Mouse (Mus musculus) embryonic stem cell, embryonic (primary cell): ENCODE results near the gene Prkaa1.

Experiments
- CTCF ChIA-PET, 4 experiments: fragments of 300-600 bp in 2 of 4; fragments of 350-600 bp in 2 of 4; sonication (Branson Sonifier 250); formaldehyde crosslinking; loops; one replicate each; lab custom pipeline; 2022; ENCODE audit warnings: inconsistent platforms in 2 of 4; lab: Charles Lee
- POLR2A ChIA-PET, 4 experiments: fragments of 300-600 bp in 2 of 4; fragments of 350-600 bp in 2 of 4; sonication (Branson Sonifier 250); formaldehyde crosslinking; loops; one replicate each; lab custom pipeline; 2022; ENCODE audit warnings: antibody characterized with exemption in 4 of 4, inconsistent platforms in 1 of 4; lab: Charles Lee

Gene Prkaa1

DNA sequence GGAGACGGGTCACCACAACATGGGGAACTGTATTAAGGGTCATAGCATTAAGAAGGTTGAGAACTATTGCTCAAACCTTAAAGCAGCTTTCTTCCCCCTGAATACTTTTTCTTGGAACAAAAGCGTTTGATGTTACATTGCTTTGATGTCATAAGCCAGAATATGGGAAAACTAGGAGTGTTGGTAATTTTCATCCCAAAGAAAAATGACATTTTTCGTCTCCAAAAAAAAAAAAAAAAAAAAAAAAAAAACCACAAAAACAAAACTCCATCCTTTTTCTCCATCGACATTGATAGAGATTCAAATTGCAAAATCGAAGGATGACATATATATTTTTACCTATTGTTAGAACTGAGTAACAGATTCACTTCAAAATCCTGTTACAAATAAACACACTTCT lies 947 bp upstream of the Prkaa1 start:
- POLR2A ChIA-PET: interaction anchor here (0.6 to 12.6 kb wide), 20 partner anchors 8 to 61 kb away, joined by 3 to 326 read pairs (median 4); partner anchors contain the start of genes Rpl37 (in 2 of the 4) and Ttc33 (in 2 of the 4)
- CTCF ChIA-PET: interaction anchor here in 3 of 4 experiments (0.6 to 0.7 kb wide), 3 partner anchors 10 to 1092 kb away, joined by 3 to 4 read pairs (median 3); partner anchors contain the start of gene Rpl37 (in 1 of the 3)

DNA sequence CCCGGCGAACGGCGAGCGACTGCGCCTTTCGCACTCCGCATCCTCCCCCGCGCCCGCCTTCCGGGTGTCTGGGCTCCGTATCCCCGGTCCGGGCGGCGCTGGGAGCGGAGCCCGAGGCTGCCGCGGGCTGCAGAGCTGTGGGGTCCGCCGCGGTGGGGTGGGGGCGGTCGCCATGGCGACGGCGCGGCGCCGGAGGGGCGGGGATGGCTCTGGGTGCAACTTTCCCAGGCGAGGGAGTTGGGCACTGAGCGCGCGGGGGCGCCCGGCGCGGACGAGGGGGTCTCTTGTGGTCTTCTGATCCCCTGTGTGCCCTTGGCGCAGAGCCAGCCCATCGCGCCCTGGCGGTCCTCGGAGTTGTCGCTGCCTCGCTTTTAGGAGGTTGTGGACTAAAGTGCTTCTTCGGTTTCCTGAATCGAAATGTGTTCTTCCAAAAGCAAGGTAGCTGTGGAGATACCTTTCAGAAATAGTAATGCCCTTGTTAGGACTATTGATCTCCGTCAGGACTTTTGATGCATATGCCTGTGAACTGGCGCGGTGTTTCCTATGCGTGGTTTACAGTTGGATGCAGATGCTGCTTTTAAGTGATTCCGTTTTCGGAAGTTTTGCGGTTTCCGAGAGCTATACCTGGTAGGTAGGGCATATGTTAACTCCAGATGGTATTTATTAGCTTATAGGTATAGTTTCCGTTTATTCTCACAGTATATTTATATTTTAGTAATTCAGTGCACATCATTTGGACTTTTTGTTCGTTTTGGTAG lies 539 bp downstream of the Prkaa1 start:
- CTCF ChIA-PET: interaction anchor here in 2 of 4 experiments (0.6 kb wide), 2 partner anchors 10 to 92 kb away, joined by 3 read pairs; no protein-coding TSS in a partner anchor
- POLR2A ChIA-PET: interaction anchor here in 3 of 4 experiments (0.5 to 3.5 kb wide), 27 partner anchors 9 to 583 kb away, joined by 3 to 50 read pairs (median 6); partner anchors contain the start of genes Rpl37 (in 3 of the 3) and Ttc33 (in 2 of the 3)

DNA sequence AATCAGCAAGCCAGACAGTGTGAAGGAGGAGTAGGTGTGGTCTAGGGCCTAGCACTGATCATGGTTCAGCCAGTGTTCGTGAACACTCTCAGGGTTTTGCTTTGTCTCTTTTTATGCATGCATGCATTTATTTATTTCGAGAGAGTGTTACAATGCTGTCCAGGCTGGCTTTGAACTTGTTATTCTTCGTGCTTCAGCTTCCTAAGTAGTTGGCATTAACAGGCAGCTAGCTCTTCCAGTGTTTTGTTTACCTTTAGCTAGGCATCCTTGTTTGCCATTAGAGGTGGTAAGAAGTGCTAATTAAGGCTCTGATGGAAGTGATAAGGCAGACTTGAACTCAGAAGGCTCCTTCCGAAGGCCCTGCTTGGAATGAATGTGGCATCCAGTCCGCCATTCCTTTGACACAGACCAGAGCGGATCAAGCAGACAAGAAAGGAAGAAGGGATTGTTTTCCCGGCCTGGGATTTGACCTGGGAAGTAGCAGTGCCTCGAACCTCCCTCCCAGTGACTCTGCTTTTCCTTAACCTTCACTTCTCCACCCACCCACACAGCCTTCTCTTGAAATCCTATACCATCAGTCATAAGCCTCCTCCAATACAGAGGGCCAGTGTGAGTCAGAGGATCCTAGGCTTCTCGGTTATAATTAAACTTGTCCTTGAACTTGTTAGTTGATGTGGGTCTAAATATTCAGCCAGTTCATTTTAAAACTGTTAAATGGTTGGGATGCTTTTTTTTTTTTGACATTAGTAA lies 1.7 kb downstream of the Prkaa1 start:
- POLR2A ChIA-PET: interaction anchor here in 3 of 4 experiments (0.8 to 3.5 kb wide), 17 partner anchors 9 to 99 kb away, joined by 3 to 50 read pairs (median 7); partner anchors contain the start of genes Rpl37 (in 2 of the 3) and Ttc33 (in 1 of the 3)

DNA sequence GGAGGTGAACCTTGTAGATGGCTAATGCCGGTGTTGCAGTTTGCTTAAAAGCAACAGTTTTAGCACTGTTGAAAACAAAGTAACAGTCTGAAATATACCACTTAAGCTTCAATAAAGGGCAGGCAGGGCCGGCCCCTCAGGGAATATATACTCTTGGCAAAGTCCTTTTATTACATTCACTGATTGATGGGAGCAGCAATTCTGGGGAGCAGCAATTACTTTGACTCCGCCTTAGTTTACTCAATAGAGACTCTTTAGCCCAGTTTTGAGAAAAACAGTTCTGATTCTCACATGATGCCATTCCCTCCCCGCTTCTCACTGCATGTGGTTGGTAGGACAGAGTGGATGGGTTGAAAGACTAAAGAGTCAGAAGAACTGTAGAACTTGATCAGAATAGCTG lies 5.5 kb downstream of the Prkaa1 start:
- ChIA-PET POLR2A (interaction anchor here in 3 of 4 experiments (0.6 to 7.6 kb wide), 10 partner anchors 8 to 35 kb away, joined by 3 to 105 read pairs (median 8); partner anchors contain the start of gene Rpl37 (in 2 of the 3)), CTCF (interaction anchor here in 1 of 4 experiments (0.6 kb wide), 1 partner anchor 44 kb away, joined by 9 read pairs; no protein-coding TSS in a partner anchor)

More for the DNA sequence above, 1.7 kb downstream of the Prkaa1 start:
- CTCF ChIA-PET: interaction anchor here in 1 of 4 experiments (0.6 kb wide), 1 partner anchor 154 kb away, joined by 4 read pairs; no protein-coding TSS in a partner anchor

DNA sequence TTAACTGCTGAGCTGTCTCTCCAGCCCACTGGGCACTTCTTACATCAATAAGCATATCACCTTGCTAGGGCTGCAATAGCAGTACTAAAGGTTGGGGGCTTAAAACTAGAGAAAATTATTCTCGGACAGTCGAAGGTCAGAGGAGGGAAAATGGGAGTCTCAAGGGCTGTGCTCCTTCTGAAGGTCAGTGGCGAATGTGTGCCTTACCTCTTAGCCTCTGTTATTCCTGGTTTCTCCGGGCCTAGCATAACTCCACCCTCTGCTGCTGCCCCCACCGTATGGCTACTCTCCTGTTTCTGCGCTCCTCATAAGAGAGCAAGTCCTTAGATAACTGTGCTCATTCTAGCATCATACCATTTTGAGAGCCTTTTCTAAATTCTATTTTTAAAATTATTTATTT lies 8.5 kb downstream of the Prkaa1 start:
- ChIA-PET CTCF (interaction anchor here in 1 of 4 experiments (1.2 kb wide), 1 partner anchor 11 kb away, joined by 4 read pairs; no protein-coding TSS in a partner anchor), POLR2A (interaction anchor here in 3 of 4 experiments (0.7 to 7.6 kb wide), 13 partner anchors 10 to 1157 kb away, joined by 3 to 105 read pairs (median 5); partner anchors contain the start of gene Rpl37 (in 2 of the 3))

DNA sequence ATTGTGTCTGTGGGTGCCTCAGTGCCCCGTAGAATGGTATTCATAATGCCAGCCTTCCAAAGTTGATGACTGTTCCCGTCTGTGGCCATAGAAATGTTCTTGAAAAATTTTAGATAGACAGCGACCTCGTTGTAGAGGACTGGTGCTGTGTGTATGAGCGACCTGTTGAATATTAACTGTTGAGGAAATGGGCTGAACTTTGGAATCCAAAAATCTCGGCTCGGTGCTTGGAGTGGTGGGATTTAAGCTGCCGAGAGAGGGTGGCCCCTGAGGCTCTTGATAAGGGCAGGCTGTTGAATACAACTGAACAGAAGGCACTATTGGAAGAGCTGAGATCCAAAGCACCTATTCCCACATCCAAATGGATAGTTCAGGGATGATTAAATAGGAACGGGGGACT lies 11.0 kb downstream of the Prkaa1 start:
- ChIA-PET CTCF (interaction anchor here in 1 of 4 experiments (1.0 kb wide), 1 partner anchor 39 kb away, joined by 6 read pairs; no protein-coding TSS in a partner anchor), POLR2A (interaction anchor here (0.7 to 7.6 kb wide), 20 partner anchors 8 to 79 kb away, joined by 3 to 105 read pairs (median 4); partner anchors contain the start of genes Prkaa1 (in 2 of the 4) and Rpl37 (in 1 of the 4))

DNA sequence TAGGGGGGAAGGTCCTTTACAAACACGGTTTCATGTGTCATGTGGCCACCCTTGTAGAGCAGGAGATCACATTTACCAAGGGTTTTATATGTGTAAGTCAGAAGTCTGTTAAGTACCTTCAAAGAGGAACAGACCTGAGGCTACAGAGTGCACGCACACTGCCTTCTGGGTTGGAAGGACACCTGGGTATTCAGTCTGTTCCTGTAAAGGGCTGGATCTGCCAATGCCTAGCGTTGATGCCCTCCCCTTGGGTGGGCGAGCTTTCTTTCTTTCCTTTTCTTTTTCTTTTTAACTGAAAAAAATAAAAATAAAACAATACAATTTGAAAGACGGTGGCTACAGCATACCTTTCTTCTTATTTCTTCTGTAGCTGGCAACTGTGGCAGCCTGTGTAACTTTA lies 11.4 kb downstream of the Prkaa1 start:
- ChIA-PET CTCF (interaction anchor here in 1 of 4 experiments (1.0 kb wide), 1 partner anchor 39 kb away, joined by 6 read pairs; no protein-coding TSS in a partner anchor), POLR2A (interaction anchor here in 3 of 4 experiments (0.7 to 7.6 kb wide), 18 partner anchors 9 to 79 kb away, joined by 3 to 105 read pairs (median 4); partner anchors contain the start of genes Prkaa1 (in 2 of the 3) and Rpl37 (in 1 of the 3))

DNA sequence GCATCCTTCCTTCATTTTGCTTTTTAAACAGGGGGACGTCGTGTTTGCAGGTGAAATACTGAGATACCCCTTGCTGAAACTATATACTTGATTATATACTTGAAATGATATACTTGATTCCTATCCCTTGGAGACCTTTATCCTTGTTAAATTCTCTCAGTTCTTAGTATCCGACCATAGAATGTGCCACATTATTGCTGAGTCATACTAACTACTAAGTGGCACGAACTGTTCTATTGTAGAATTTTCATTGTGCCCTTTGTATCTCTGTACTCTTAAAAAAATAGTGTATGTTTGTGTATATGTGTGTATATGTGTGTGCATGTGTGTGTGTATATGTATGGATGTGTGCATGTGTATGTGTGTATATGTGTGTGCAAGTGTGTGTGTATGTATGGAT lies 12.7 kb downstream of the Prkaa1 start:
- CTCF ChIA-PET: no interaction called here

DNA sequence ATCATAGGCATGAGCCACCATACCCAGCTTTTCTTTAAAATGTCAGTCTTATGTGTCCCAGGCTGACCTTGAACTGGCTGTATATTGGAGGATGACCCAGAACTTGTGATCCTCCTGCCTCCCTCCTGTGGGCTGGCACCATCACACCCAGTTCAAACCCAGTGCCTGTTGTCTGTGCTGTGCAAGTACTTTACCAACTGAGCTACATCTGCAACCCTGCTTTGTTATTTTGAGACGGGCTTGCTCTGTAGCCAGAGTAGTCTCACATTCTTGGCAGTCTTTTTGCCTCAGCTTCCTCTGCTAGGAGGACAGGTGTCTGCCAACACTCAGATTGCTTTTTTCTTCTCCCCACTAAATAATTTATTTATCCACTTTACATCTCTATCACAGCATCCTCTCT lies 13.7 kb downstream of the Prkaa1 start:
- CTCF ChIA-PET: interaction anchor here in 1 of 4 experiments (0.6 kb wide), 1 partner anchor 129 kb away, joined by 3 read pairs; no protein-coding TSS in a partner anchor
- POLR2A ChIA-PET: interaction anchor here in 2 of 4 experiments (0.6 to 3.4 kb wide), 6 partner anchors 9 to 69 kb away, joined by 3 to 16 read pairs (median 3); no protein-coding TSS in a partner anchor

More for the DNA sequence above, 12.7 kb downstream of the Prkaa1 start:
- POLR2A ChIA-PET: interaction anchor here in 1 of 4 experiments (0.7 to 3.4 kb wide), 2 partner anchors 35 to 37 kb away, joined by 3 to 16 read pairs; no protein-coding TSS in a partner anchor

DNA sequence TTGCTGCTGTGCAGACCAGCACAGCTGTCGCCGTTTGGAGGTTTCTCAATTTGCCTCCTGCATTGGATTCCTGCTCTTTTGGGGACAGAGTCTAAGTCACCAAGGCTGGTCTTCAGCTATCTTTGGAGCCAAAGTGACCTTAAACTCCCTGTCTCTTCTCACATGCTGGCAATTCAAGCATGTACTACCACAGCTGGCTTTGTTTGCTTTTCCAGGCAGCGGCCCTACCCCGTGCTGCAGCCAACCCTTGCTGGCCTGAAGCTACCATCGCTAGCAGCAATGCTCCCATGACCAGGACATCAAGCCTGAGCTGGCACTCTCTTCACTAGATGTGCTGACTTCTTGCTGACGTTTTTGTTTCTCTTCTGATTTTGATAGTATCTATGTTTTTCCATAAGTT lies 15.2 kb downstream of the Prkaa1 start:
- CTCF ChIA-PET: no interaction called here
- POLR2A ChIA-PET: interaction anchor here in 2 of 4 experiments (0.8 to 3.4 kb wide), 6 partner anchors 8 to 43 kb away, joined by 3 to 16 read pairs (median 6); partner anchors contain the start of gene Rpl37 (in 1 of the 2)

DNA sequence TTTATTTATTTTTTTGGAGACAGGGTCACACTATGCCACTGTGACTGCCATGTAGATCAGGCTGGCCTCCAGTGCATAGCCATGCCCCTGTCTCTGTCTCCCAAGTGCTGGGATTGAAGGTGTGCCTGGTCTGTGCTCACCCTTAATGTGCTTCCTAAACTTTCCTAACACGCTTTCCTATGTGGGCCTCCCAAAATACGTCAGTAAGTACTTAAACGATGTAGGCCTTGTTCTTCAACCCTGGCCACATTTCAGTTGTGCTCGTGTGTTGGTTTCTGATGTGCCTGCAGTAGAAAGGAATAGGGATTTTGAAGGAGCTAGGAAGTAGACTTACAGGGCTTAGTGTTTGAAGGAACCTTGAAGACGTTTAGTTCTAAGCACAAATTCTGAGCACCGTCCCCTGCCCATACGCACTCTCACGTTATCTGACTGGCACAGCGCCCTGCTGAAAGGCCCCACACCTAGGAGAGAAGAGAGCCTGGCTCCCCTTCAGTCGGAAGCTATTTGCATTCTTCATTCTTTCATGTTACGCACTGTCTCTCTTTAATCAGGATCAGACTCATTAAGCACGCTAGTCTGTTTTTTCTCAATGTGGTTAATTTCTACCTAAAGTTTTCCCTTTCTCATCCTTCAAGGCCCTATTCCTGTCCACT lies 21.6 kb downstream of the Prkaa1 start:
- CTCF ChIA-PET: no interaction called here

DNA sequence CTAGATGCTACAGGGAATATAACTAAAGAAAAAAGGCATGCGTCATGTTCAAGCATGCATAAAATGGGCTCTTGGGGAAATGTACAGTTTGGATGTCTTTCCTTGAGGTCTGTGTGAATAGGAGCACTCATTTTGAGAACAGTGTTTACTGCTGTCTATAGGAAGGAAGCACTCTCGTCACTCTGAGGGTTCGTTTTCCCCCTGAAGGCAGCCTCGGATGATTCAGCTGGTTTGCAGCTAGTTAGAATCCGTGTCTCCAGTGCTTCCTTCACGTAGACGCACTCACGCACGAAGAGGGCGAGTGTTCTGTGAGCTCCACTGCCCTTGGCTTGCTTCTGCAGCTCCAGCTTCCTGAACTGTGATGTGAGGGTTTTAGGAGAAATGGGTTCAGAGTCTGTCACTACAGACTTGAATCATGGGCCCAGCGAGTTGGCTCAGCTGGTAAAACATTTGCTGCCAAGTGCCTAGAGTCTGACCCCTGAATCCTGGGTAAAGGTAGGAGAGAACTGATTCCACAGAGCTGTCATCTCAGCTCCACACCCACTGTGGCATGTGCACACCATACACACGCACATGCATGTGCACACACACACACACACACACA lies 29.7 kb downstream of the Prkaa1 start:
- ChIA-PET POLR2A (interaction anchor here in 3 of 4 experiments (0.7 to 2.4 kb wide), 4 partner anchors 13 to 1119 kb away, joined by 3 to 8 read pairs (median 4); partner anchors contain the start of gene Ttc33 (in 1 of the 3)), CTCF (interaction anchor here in 1 of 4 experiments (1.1 kb wide), 1 partner anchor 21 kb away, joined by 4 read pairs; no protein-coding TSS in a partner anchor)

More for the DNA sequence above, 21.6 kb downstream of the Prkaa1 start:
- POLR2A ChIA-PET: interaction anchor here in 2 of 4 experiments (1.3 to 1.9 kb wide), 5 partner anchors 10 to 70 kb away, joined by 3 to 6 read pairs (median 4); partner anchors contain the start of gene Rpl37 (in 1 of the 2)

DNA sequence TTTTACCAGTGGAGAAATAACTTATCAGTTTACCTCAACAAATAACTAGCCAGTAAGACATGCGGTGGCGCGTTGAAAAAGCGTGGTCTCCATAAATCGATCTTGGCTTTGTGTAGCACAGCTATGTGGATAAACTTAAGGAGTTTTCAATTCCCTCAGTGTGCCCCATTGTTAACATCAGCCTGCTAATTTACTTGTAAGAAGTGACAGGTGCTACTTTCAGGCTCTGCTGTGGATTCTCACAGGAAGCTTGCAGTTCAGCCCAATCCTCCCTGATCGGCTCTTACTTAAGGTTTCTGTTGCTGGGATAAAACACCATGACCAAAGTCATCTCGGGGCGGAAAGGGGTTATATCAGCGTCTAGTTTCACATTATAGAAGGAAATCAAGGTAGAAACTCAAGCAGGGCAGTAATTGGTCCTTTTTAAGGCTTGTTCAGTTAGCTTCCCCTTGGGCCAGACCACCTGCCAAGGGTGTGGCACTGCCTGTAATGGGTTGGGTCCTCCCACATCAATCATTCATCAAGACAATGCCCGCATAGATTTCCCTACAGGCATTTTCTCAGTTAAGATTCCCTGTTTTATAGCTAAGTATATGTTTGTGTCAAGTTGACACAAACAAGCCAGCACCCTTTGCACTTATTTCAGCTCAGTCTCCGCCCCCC lies 41.1 kb downstream of the Prkaa1 start:
- ChIA-PET CTCF (interaction anchor here in 3 of 4 experiments (0.6 to 1.0 kb wide), 4 partner anchors 13 to 1393 kb away, joined by 3 to 4 read pairs (median 3); no protein-coding TSS in a partner anchor), POLR2A (interaction anchor here in 3 of 4 experiments (0.6 to 3.2 kb wide), 37 partner anchors 8 to 1868 kb away, joined by 3 to 40 read pairs (median 5); partner anchors contain the start of genes Rpl37 (in 2 of the 3), Fbxo4 (in 1 of the 3) and Ptger4 (in 1 of the 3))

DNA sequence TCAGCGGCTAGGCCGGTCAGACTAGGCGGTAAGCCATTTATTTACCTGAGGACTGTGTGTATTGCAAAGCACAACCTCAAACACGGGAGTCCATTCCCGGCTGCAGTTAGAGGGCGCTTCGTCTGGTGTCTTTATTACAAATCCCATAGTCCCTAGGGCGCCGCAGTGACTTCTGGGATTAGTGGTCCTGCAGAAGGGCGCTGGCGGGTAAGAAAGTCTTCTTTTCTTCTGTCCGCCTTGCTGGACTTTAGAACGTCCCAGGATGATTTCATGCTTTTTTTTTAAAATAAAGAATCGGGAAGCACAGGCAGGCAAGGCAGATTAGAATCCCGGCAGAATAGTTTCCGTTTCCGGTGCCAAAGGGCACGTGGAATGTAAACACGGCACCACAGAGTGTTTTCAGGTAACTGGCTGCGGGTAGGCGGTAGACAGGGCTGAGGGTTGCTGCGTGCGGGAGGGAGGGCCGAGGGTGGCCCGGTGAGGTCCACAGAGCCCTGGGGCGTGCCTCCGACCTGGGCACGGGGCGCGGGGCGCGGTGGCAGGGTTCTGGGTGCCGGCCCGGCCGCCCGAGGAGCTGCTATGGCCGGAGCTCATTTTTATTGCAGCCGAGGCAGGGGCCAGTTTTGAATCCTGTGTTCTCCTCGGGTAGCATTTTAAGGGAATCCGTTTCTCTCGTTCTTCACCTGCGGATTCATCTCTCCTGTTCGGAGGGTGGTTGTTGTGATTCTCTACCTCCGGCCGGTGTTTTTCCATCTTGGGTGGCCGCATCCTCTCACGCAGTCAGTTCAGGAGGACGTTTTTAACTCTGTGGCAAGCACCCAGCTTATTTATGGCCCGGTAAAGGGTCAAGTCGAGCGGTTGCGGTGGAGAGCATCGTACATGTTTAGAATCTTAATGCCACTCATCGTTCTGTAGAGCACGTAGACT lies 42.0 kb downstream of the Prkaa1 start, which contains the start of gene Ttc33:
Gene Ttc33 (plus strand): TSS at position 160 of the 927 bp plus-strand sequence.
- CTCF ChIA-PET: interaction anchor here in 2 of 4 experiments (0.6 to 1.0 kb wide), 3 partner anchors 12 to 1394 kb away, joined by 3 to 4 read pairs (median 3); no protein-coding TSS in a partner anchor
- POLR2A ChIA-PET: interaction anchor here (0.5 to 3.2 kb wide), 49 partner anchors 8 to 1868 kb away, joined by 3 to 40 read pairs (median 4); partner anchors contain the start of genes Ptger4 (in 2 of the 4), Rpl37 (in 2 of the 4) and Fbxo4 (in 1 of the 4)
